Mouse (Mus musculus) gonadal fat pad, adult 2 months (tissue): ENCODE measurements at regions not wholly inside any gene's neighbourhood (a gene's known extent, or its start where the extent isn't known, plus 50 kb on each side); places are given as distances from the start of the nearest gene placed in this dataset.

Experiments used
- DNase-seq: peaks from one replicate; pipeline ENCODE4 v3.0.0-alpha.2; 2012; ENCODE audit warnings: low read depth

DNA sequence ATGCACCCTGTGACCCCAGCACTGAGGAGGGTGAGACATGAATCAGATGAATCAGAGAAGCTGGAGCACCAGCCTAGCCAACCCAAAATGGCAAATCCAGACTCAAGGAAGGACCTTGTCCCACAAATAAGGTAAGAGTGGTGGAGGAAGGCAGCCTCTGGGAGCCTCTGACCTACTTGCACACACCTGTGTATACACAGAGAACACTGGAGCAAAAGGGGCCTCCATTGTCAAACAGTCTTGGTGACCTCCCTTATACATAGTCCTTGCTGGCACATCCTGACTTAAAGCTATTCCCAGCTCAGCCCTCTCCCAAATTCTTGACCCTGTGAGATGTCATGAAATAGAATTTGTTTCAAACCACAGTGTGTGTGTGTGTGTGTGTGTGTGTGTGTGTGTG lies 57.1 kb downstream of the Inhbb start:
- DNase-seq: no peak

- no peak for DNase-seq
These were observed 64.0 kb downstream of the Inhbb start for GRCm38 (mm10) chr1:119358096-119358495.

DNA sequence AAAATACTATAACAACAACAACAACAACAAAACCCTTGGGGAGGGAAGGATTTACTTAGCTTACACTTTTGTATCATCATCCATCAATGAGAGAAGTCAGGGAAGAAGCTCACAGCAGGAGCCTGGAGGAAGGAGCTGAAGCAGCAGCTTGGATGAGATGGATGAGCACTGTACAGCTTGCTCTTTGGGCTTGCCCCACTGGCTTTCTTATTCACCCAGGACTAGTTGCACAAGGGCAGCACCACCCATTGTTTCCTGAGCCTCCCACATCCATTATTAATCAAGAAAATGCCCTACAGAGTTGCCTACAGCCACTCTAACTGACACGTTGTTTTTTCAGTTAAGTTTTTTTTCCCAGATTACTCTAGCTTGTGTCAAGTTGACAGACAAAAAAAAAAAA lies 65.1 kb downstream of the Inhbb start:
- DNase-seq: no peak

GRCm38 (mm10) chr1:119355456-119355855 lies 66.6 kb downstream of the Inhbb start:
- no peak for DNase-seq

GRCm38 (mm10) chr1:119351567-119351966 lies 70.5 kb downstream of the Inhbb start:
- no peak for DNase-seq

DNA sequence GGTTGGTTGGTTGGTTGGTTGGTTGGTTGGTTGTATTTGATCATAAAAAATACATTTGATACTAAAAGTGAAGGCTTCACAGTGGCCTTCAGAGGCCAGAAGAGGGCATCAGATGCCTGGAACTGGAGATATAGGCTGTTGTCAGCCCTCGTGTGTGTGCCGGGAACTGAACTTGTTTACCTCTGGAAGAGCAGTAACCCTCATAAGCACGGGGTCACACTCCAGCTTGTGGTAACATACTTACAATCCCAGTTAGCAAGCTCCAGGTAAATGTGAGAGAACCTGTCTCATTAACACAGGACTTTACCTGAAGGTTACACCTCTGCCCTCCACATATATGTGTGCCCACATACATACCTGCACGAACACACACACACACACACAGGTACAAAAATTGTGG lies 71.2 kb downstream of the Inhbb start:
- DNase-seq: no peak

GRCm38 (mm10) chr1:119350296-119350695 lies 71.8 kb downstream of the Inhbb start:
- no peak for DNase-seq

- no peak for DNase-seq
These were observed 73.4 kb downstream of the Inhbb start for GRCm38 (mm10) chr1:119348456-119349208.

DNA sequence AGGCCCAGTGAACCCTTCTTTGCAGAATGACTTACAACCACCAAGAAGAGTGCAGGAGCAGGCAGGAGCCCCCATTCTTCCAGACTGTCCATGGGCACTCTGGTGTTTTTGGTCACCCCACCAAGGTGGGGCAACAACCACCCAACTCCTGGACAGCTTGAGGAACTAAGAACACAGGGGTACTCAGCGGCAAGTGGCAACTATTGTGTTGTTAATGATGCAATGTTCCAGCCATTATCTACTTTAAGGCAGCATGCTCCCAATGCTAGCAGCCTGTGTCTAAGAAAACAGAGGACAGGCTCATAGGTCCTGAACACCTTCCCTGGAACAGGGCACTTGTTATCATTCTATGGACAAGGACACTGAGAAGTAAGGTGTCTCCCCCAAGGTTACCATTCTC lies 74.3 kb downstream of the Inhbb start:
- no peak for DNase-seq

- no peak for DNase-seq
These were observed 75.4 kb downstream of the Inhbb start for GRCm38 (mm10) chr1:119346634-119347155.

GRCm38 (mm10) chr1:119345115-119345791 lies 76.8 kb downstream of the Inhbb start:
- no peak for DNase-seq

- no peak for DNase-seq
These were observed 78.0 kb downstream of the Inhbb start for GRCm38 (mm10) chr1:119344046-119344445.

- no peak for DNase-seq
These were observed 86.9 kb downstream of the Inhbb start for GRCm38 (mm10) chr1:119335171-119335570.

DNA sequence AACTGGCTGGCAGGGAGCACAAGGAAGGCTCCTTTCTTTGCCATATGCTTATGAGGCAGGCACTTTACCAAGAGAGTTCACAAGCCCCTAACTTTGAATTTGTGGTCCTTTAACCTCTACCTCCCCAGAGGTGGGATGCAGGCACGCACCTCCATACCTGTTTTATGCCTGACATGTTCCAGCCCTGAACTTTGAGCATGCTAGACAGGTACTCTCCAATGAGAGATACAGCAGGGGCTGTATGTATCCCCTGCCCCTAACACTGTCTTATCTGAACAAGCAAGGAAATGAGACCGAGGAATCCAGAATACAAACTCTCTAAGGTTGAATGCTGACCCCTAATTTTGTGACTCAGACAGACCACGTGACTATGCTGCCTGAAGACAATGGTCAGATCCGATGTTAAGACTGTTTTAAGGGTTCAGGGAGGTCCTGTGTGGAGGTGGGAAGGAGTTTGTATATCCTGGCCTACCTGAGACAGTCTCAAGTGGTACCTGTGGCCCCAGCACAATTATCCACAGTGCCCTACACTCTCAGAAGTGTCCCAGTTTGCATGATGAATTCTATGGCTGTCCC lies 91.2 kb downstream of the Inhbb start:
- DNase-seq: no peak

- no peak for DNase-seq
These were observed 92.2 kb downstream of the Inhbb start for GRCm38 (mm10) chr1:119329693-119330434.

DNA sequence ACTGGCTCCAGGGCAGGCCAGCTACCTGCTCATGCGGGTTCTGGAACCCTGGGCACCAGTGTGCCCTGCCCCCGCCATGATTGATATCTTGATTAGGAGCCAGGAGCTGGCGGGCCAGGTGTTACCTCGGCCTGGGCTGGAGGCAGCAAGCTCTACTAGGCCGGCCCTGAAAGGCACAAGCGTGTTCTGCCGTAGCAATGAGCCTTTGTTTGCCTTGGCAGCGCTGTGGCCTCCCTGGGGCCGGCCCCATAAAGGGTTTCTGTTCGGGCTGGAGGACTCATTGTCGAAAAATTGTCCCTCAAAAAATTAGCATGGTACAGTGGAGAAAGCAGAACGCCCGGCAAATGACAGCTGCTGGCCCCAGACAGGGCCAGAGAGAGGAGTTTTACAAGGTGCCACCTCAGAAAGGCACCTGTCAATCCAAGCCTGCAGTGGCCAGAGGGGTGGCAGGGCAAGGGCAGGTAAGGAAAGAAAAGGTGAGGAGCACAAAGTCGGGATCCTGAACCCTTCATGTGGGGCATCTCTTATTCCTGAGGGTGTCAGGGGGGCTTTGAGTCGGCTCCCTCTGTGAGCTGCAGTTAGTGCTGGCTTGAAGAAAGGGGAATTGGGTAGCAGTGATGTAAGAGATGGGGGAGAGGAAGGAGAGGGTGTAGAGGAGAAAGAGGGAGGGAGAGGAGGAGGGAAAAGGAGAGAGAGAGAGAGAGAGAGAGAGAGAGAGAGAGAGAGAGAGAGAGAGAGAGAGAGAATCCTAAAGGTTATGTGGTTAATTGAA lies 92.9 kb downstream of the Inhbb start:
- DNase-seq: peak; percentile 22

DNA sequence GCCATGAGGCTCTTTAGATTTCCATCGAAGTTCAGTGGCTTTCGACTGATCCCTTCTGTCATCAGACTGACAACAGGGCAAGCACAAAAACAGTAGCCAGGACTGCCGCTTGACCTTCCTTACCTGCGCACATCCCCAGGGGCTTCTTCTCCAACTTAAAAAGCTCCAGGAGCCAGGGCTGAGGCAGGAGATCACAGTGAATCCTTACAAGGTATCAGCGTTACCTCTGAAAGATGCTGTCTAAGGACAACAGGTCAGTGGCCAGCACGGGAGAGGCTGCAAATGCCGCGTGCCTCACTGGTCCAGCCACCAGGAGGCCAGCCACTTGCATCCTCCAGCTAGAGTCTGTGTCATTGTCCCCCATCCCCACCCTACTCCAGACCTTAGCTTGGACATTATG lies 97.5 kb downstream of the Inhbb start:
- no peak for DNase-seq

GRCm38 (mm10) chr1:119322279-119322995 lies 99.6 kb downstream of the Inhbb start:
- DNase-seq: no peak

DNA sequence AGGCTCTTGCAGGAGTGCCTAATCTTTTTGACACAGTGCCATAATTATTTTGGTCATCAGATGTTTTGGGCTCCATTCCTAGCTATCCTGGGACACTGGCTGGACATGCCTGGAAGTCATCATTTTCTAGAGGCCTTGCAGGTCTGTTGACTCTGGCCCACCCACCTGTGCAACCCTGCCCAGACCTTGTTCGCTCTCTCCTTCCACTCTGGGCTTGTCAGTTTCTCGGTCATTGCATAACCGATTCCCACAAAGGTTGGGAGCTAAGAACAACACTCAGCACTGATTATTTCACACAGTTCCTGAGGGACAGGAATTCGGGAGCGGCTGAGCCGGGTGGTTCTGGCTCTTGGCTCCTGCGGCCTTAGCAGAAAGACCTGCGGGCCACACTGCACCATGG lies 100.2 kb downstream of the Inhbb start:
- no peak for DNase-seq

DNA sequence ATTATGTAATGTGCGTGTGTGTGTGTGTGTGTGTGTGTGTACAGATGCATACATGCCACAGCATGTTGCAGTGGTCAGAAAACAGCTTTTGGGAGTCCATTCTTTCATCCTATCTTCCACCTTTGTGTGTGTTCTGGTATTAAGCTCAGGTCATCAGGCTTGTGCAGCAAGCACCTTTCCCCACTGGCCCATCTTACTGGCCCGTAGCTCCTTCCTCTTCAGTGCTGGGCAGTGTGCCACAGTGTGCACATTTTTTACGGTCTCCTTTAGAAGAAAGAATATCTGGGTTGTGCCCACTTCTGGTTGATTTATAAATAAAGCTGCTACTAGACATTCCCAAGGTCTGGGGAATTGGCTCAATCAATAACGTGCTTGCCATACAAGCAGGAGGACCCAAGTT lies 105.0 kb downstream of the Inhbb start:
- DNase-seq: no peak
